Mouse (Mus musculus) brown adipose tissue, adult 24 weeks (tissue): ENCODE measurements around the gene Nrbp1. TPM values are rescaled to one million over a fixed set of nuclear protein-coding genes. Genes with fewer than 3 reads are reported as not detected.
A peak's percentile ranks its signal among the peaks of the same experiment; 100 is the strongest.
"Not testable (repeated sequence)": the region's sequence is repeated elsewhere in the genome, so short reads cannot be mapped to it uniquely, and the experiment has no call there.

Experiments
- H3K27ac ChIP-seq: fragments of 200-500 bp; replicated peaks from 2 replicates; pipeline ENCODE4 v1.5.1; 2012; ENCODE audit warnings: low read depth, mild to moderate bottlenecking, low read length
- H3K4me1 ChIP-seq: fragments of 200-500 bp; 2 replicates; pipeline ENCODE4 v1.6.1; 2012; ENCODE audit warnings: low read length, mixed read lengths; ENCODE audit not compliant: control insufficient read depth, insufficient read depth, insufficient read length
- H3K4me3 ChIP-seq: fragments of 200-500 bp; 2 replicates; pipeline ENCODE4 v1.5.1; 2012; ENCODE audit warnings: low read depth, mild to moderate bottlenecking, low read length, moderate library complexity; ENCODE audit not compliant: insufficient read depth
- polyA plus RNA-seq: library from polyadenylated mRNA; stranded (reverse); fragments of >200 nt; gene quantifications from 2 replicates; pipeline ENCODE4 v1.2.4, GENCODE M21; 2012; ENCODE audit not compliant: missing spikeins, insufficient read depth, insufficient read length

The Nrbp1 gene
- polyA plus RNA-seq, 1 experiment, result 33.7 TPM

DNA sequence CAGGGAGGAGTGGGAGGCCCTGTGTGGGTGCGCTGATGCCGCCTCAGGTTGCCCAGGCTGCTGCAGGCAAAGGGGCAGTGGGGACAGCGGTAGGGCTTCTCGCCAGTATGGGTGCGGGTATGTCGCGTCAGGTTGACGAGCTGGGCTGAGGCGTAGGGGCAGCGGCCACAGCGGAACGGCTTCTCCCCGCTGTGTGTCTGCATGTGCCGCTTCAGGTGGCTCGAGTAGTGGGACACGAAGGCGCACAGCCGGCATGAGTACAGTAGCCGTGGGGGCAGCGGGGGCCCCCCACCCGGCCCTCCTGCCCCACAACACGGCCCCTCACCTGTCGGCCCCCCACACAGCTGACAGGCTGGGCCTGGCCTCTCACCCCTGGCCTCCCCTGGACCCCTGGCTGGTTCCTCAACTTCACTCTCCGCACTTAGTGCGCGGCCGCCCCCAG, 40.3 kb upstream of the Nrbp1 start:
- peak overlapping the region; percentile 20 for H3K4me3 ChIP-seq
- no peak overlapping the region for H3K27ac ChIP-seq
- no peaks in the 10 kb centered on the region; the same call in 1 of the 2 replicates for H3K4me1 ChIP-seq

DNA sequence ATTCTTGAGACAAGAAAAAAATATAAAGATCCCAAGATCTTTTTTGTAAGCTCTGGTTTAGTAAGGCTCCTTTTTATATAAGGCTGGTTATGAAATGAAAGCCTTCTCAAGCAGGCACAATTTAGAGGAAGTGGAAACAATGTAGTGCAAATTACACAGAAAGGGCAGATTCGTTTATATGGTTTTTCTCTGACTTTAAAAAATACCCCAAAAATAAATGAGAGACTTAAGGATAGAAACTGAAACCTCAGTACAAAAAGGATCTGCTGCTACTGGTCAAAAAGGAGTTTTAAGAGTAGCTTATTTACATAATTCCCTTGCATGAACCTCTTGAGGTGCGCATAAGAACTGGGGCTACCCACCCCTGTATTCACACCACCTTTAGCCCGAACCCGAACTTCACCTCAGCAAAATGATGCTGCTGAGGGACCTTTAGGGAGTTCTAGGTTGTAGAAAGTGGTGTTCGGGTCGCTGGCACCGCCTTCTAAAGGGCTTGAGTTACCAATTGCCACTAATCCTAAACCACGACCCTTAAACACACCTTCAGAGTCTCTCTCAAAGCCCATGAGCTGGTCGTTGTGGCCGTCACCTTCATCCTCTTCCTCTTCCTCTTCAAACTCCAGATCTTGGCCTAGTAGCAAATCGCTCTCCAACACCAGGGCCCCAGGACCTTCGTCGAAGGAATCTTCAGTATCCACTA, 39.5 kb upstream of the Nrbp1 start:
- Histone ChIP-seq H3K27ac (peak overlapping the region; percentile 85), H3K4me1 (no peaks in the 10 kb centered on the region; the same call in 1 of the 2 replicates), H3K4me3 (peak overlapping the region; percentile 69)

DNA sequence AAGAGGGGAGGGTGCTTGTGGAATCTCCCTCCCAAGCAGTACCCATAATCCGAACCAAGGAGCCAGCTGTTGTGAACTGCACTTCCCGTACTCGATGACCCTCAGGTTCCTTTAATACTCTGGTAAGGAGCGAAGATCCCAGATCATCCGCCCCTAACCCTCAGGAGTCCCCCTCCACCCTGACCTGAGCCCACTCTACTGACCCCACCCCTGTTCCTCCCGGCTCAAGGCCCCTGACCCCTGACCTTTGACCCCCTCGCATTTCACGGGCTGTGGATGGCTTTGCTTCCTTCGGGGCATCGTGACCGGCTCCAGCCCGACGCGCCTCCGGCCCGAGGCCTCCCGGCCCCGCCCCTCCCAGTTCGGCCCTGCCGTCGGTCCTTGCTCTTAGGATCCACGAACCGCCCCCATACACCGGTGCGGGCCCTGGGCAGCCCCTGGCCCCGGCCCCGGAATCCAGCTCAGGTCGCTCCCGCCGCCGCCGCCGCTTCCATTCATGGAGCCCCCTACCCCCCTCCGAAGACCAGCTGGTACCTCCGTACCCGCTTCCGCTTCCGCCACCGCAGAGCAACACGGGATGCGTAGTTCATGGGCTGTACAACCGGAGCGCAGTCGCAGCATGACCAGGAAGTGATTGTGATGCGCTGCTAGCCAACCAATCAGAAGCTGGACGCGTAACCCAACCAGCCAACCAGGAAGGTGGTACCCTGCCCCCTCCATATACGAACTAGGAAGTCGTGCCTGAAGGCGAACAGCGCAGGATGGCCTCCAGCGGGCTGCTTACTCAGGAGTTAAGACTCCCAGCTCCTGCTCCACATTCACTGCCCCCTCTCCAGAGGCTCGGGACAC, 38.7 kb upstream of the Nrbp1 start, which contains the start of gene Zfp513:
TSS of gene Zfp513 (minus strand) at position 562 of the 849 bp plus-strand sequence.
- no peaks in the 10 kb centered on the region; the same call in 1 of the 2 replicates for H3K4me1 ChIP-seq
- H3K4me3 ChIP-seq, result peak within 1 kb of the TSS; percentile 69
- H3K27ac ChIP-seq, result peak within 1 kb of the TSS; percentile 85

DNA sequence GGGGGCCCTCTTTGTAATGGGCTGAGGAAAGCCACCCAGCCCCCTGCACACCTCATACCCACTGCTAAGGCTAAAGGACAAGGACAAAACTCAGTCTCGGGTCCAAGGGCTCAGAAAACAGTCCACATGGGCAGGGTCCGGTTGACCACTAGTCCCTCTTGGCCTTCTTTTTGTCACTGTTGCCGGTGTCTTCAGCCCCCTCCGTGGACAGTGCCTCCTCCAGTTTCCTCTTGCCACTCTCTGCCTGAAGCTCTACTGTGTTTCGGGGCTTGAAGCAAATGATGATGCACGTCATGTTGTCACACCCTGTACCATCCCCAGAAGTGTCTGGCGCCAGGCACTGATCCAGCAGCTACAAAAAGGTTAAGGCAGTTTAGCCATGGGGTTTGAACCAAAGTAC, 37.7 kb upstream of the Nrbp1 start:
- Histone ChIP-seq H3K4me3 (peak overlapping the region; percentile 69), H3K4me1 (no peaks in the 10 kb centered on the region; the same call in 1 of the 2 replicates), H3K27ac (no peak overlapping the region)

DNA sequence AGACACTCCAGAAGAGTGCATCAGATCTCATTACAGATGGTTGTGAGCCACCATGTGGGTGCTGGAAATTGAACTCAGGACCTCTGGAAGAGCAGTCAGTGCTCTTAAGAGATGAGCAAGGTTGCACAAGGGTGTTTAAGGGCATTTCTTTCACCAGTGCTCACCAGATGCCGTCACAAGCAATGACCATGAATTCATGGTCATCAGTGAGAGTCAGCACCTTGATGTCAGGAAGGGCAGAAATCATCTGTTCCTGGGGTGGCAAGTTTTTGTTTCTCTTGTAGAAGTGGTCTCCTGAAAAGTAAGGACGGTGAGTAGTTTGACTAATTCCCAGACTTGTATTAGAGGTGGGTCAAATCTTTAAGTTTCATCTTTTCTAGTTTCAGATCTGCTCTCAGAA, 36.8 kb upstream of the Nrbp1 start:
- H3K4me1 ChIP-seq, result no peaks in the 10 kb centered on the region; the same call in 1 of the 2 replicates
- no peak overlapping the region for H3K4me3 ChIP-seq
- H3K27ac ChIP-seq, result no peak overlapping the region

DNA sequence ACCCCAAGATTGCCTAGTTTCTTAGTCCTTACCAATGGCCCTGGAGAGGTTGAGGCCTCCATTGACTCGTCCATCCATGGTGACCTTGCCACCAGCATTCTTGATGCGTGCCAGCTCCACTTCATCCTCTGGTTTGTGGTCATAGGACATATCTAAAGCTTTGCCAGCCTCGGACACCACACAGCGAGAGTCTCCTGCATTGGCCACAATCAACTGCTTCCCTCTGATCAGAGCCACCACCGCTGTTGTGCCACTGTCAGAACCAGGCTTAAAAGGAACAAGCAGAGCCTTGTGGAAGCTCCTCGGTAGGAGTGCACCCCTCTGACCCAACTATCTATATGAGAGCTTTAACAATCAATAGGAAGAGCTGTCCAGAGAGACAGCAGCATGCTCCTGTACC, 36.2 kb upstream of the Nrbp1 start:
- Histone ChIP-seq H3K4me3 (no peak overlapping the region), H3K4me1 (no peaks in the 10 kb centered on the region; the same call in 1 of the 2 replicates), H3K27ac (no peak overlapping the region)

DNA sequence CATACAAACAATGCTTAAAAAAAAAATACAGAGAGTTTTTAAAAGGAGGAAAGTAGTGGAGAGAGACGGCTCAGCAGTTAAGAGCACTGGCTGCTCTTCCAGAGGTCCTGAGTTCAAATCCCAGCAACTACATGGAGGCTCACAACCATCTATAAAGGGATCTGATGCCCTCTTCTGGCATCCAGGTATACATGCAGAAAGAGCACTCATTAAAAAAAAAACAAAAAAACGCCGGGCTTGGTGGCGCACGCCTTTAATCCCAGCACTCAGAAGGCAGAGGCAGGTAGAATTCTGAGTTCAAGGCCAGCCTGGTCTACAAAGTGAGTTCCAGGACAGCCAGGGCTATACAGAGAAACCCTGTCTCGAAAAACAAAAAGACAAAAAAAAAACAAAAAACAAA, 24.1 kb upstream of the Nrbp1 start:
- H3K27ac ChIP-seq, H3K4me1 ChIP-seq, H3K4me3 ChIP-seq: not testable (repeated sequence)

DNA sequence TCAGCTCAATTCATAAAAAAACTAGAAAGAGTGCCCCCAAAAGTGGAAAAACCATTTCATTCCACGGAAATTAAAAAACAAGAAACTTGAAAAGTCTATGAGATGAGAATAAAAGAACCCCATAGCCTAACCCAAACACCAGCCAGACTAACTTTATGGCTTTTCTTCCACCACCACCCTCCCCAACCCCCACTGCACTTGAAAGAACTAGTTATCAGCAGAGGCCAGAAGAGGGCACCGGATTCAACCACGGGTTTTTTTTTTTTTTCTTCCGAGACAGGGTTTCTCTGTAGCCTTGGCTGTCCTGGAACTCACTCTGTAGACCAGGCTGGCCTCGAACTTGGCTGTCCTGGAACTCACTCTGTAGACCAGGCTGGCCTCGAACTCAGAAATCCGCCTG, 22.4 kb upstream of the Nrbp1 start:
- Histone ChIP-seq H3K27ac (no peak overlapping the region), H3K4me3 (no peak overlapping the region), H3K4me1 (no peaks in the 10 kb centered on the region)

DNA sequence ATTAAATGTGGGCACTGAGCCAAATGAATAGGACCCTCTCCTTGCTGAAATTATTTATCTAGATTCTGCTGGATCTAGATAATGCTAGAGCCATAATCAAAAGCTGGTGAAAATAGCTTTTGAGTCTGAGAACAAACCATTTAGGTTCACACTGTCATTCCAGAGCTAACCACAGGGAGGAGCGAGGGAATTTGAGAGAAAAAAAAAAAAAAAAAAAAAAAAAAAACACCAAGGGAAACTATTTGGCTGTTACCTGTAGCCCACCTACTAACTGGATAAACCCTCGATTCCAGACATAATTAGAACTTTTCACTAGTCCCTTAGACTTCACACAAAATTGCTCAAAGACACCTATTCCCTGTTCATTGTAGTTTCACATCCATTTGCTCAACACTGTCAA, 21.6 kb upstream of the Nrbp1 start:
- no peak overlapping the region for H3K27ac ChIP-seq
- H3K4me3 ChIP-seq, result no peak overlapping the region

DNA sequence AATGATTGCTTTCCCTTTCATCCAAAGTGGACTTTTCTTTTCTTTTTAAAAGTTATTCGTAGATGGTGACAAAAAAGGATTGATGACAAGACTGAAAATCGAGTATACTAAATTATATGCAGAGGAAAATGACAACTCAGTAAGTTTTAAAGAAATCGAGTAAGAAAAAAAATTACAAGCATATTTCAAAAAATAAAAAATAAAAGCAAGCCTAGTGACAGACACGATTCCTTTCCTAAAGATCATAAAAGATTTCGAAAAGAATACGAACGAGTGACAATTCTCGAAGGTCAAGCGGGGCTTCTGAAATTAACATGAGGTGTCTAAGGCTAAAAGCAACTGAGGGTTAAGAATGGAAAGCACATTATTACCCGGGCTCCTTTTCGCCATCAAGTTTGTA, 21.2 kb upstream of the Nrbp1 start:
- Histone ChIP-seq H3K4me1 (no peaks in the 10 kb centered on the region), H3K4me3 (peak overlapping the region; percentile 93), H3K27ac (peak overlapping the region; percentile 64; the same call in 1 of the 2 replicates)

More for the DNA sequence above, 21.6 kb upstream of the Nrbp1 start:
- no peaks in the 10 kb centered on the region for H3K4me1 ChIP-seq

DNA sequence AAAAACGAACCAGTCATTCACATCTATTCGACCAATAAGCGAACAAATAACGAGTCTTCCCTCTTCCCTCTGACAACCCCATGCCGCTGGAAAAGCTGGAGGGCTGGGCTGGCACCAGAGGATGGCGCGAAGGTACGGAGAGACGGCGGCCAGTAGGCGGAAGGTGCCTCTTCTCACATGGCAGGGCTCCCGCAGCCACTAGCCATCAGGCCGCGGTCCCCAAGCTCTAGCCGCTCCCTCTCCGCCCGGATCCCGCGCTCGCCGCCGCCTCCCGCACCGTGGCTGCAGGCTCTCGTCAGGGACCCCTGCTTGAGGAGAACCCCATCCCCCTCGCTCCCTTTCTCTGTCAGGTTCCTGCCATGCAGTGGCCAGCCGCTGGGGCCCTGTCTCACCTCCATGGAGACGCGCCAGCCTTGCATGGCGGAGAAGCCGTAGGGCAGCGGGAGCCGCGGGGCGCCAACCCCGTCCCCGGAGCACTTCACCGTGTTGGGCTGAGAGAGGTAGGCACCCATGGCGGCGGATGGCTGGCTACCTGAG, 20.7 kb upstream of the Nrbp1 start:
- H3K4me3 ChIP-seq, result peak overlapping the region; percentile 93
- peak overlapping the region; percentile 64 for H3K27ac ChIP-seq

DNA sequence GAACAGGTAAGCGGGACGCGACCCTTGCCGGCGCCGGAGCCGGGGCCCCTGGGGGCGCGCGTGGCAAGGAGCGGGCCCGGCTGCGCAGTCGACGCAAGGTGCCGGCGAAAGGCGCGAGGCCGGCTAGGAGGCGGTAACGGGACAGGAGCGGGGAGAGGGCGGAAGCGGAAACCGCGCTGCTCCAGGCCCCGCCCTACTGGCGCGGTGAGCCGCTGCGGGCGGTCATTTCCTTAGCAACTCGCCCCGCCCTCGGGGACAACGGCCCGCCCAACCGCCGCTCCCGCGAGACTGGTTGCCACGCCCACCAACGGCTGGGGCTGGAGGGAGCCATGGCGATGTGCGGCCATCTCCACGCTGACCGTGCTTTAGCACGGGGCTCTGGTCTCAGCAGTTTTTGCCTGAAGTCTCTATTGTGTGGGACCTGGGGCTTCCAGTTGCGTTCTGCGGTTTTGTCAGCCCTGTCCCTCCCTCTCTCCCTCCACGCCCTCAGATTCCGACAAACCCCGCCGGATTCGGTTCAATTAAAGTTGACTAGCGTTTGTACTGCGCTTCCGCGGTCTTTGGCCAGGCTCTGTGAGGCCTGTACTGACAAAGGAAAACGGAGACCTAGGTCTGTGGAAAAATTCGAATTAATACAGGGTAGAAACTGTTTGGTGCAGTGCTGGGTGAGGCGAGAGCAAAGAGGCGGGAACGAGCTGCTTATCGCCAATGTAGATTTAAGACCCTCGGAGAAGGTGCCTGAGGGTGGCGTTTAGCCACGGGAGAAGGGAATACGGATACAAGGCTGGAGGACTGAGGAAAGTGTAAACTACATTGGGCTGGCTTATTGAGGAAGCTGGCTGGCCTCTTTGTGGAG, 20.0 kb upstream of the Nrbp1 start, which contains the start of gene Ppm1g:
TSS of gene Ppm1g (minus strand) at position 240 of the 856 bp plus-strand sequence.
- Histone ChIP-seq H3K4me1 (no peaks in the 10 kb centered on the region), H3K27ac (peak within 1 kb of the TSS; percentile 72), H3K4me3 (peak within 1 kb of the TSS; percentile 93)

More for the DNA sequence above, 20.7 kb upstream of the Nrbp1 start:
- H3K4me1 ChIP-seq, result no peaks in the 10 kb centered on the region

DNA sequence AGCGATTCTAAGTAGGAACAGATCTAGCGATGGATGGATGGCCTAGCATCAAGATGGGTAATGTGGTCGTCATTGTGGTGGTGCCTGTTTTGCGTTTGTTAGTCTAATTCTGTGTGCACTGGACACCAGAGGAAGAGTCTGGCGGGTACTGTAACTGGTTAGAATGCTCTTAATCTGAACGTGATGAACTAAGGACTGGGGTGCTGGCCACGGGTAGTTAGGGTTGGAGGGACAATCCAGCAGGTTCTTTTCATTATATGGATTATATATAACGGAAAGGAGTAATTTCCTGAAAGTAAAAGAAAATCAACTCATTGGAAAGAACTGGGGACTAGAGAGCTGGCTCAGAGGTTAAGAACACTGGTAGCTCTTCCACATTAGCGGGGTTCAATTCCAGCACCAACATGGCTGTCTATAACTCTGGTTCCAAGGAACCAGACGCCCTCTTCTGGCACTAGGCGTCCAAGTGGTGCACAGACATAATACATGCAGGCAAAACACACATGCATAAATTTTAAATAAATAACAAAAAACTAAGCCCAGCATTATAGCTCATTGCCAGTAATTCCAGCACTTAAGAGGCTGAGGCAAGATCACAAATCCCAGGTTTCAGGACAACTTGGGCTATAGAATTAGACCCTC, 19.2 kb upstream of the Nrbp1 start:
- H3K27ac ChIP-seq, result peak overlapping the region; percentile 72

DNA sequence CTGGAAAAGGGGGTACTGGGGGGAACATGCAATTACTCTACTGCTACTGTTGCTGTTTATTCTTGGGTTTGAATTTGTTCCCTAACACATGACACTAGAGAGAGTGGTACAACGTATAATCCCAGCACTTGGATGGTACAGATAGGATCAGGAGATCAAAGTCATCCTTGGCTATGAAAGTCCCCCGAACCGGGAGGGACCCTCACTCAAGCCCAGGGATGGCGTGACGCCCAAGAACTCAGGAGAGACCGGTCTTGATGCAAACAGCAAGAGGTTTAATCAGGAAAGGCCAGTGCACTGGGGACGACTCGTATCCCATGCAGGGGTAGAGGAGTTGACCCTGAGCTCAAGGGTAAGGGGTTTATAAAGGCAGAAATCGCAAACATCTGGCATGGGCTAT, 18.0 kb upstream of the Nrbp1 start:
- Histone ChIP-seq H3K4me3 (no peak overlapping the region), H3K27ac (no peak overlapping the region), H3K4me1 (no peaks in the 10 kb centered on the region)

More for the DNA sequence above, 19.2 kb upstream of the Nrbp1 start:
- Histone ChIP-seq H3K4me1 (no peaks in the 10 kb centered on the region), H3K4me3 (peak overlapping the region; percentile 78)
